Mouse (Mus musculus): ENCODE results near the gene Supt5. TPM values are rescaled to one million over a fixed set of nuclear protein-coding genes. Genes with fewer than 3 reads are reported as not detected.

Supt5 gene
- polyA plus RNA-seq, 1 experiment from 2014 or later = 80.6 TPM

GRCm38 (mm10) chr7:28305641-28306040, 32.9 kb downstream of the Supt5 start:
- Histone ChIP-seq H3K27me3 (ENCODE audit: control insufficient read depth, insufficient read depth, low read length) (no peaks in the 10 kb centered on the region), H3K9ac (replicated peaks; ENCODE audit: low read length) (no peak overlapping the region), H3K27ac (replicated peaks; ENCODE audit: low read depth, low read length) (no peak overlapping the region), H3K36me3 (ENCODE audit: control insufficient read depth, insufficient read depth, low read length) (peaks cover 57% of the 10 kb centered on the region), H3K4me2 (ENCODE audit: low read length) (no peak overlapping the region), H3K4me1 (ENCODE audit: control insufficient read depth, insufficient read depth, low read length) (peaks cover 12% of the 10 kb centered on the region), H3K4me3 (replicated peaks; ENCODE audit: low read depth, low read length) (no peak overlapping the region), H3K9me3 (ENCODE audit: control insufficient read depth, low read length) (no peaks in the 10 kb centered on the region)
- ATAC-seq (ENCODE audit: low FRiP score, low TSS enrichment) (no peak), DNase-seq (no peak)
- WGBS = 92% methylated on average over 10 of the region's 10 CpGs

- H3K4me2 ChIP-seq (ENCODE audit: low read length) = peak within 1 kb of the TSS; percentile 74
- H3K36me3 ChIP-seq (ENCODE audit: control insufficient read depth, insufficient read depth, low read length) = peaks cover 24% of the 10 kb centered on the region
- peak; percentile 80 for ATAC-seq (ENCODE audit: low FRiP score, low TSS enrichment)
- H3K27me3 ChIP-seq (ENCODE audit: control insufficient read depth, insufficient read depth, low read length) = no peaks in the 10 kb centered on the region
- H3K9me3 ChIP-seq (ENCODE audit: control insufficient read depth, low read length) = no peaks in the 10 kb centered on the region
- H3K9ac ChIP-seq (replicated peaks; ENCODE audit: low read length) = peak within 1 kb of the TSS; percentile 71
- WGBS = under 1% methylated on average over 30 of the region's 30 CpGs
- peak within 1 kb of the TSS; percentile 86 for H3K27ac ChIP-seq (replicated peaks; ENCODE audit: low read depth, low read length)
- DNase-seq = peak; percentile 86
- peaks cover 18% of the 10 kb centered on the region for H3K4me1 ChIP-seq (ENCODE audit: control insufficient read depth, insufficient read depth, low read length)
- peak within 1 kb of the TSS; percentile 48 for H3K4me3 ChIP-seq (replicated peaks; ENCODE audit: low read depth, low read length)
Observed at GRCm38 (mm10) chr7:28301616-28302433, 36.7 kb downstream of the Supt5 start, which contains the start of gene Dll3. TSS of gene Dll3 (minus strand) at chr7:28302238.

GRCm38 (mm10) chr7:28298837-28299625, 39.5 kb downstream of the Supt5 start:
- Histone ChIP-seq H3K36me3 (ENCODE audit: control insufficient read depth, insufficient read depth, low read length) (no peaks in the 10 kb centered on the region), H3K4me1 (ENCODE audit: control insufficient read depth, insufficient read depth, low read length) (peaks cover 18% of the 10 kb centered on the region), H3K4me3 (replicated peaks; ENCODE audit: low read depth, low read length) (peak overlapping the region; percentile 23), H3K9ac (replicated peaks; ENCODE audit: low read length) (no peak overlapping the region; the same call in 1 of the 2 replicates), H3K4me2 (ENCODE audit: low read length) (peak overlapping the region; percentile 74), H3K27ac (replicated peaks; ENCODE audit: low read depth, low read length) (no peak overlapping the region; the same call in 1 of the 2 replicates), H3K9me3 (ENCODE audit: control insufficient read depth, low read length) (no peaks in the 10 kb centered on the region), H3K27me3 (ENCODE audit: control insufficient read depth, insufficient read depth, low read length) (peaks cover 3% of the 10 kb centered on the region; the same call in 1 of the 2 replicates)
- DNase-seq = peak; percentile 91
- 8% methylated on average over 43 of the region's 43 CpGs for WGBS
- no peak for ATAC-seq (ENCODE audit: low FRiP score, low TSS enrichment)

- peaks cover 18% of the 10 kb centered on the region for H3K27me3 ChIP-seq (ENCODE audit: control insufficient read depth, insufficient read depth, low read length)
- no peaks in the 10 kb centered on the region for H3K9me3 ChIP-seq (ENCODE audit: control insufficient read depth, low read length)
- ATAC-seq (ENCODE audit: low FRiP score, low TSS enrichment) (peak; percentile 70), DNase-seq (peak; percentile 95)
- peaks cover 11% of the 10 kb centered on the region for H3K4me1 ChIP-seq (ENCODE audit: control insufficient read depth, insufficient read depth, low read length)
- peak overlapping the region; percentile 65 for H3K9ac ChIP-seq (replicated peaks; ENCODE audit: low read length)
- H3K36me3 ChIP-seq (ENCODE audit: control insufficient read depth, insufficient read depth, low read length) = no peaks in the 10 kb centered on the region
- H3K27ac ChIP-seq (replicated peaks; ENCODE audit: low read depth, low read length) = no peak overlapping the region
- peak overlapping the region; percentile 75 for H3K4me2 ChIP-seq (ENCODE audit: low read length)
- peak overlapping the region; percentile 50 for H3K4me3 ChIP-seq (replicated peaks; ENCODE audit: low read depth, low read length)
- 1% methylated on average over 63 of the region's 63 CpGs for WGBS
Observed at GRCm38 (mm10) chr7:28294481-28294880, 44.1 kb downstream of the Supt5 start.

GRCm38 (mm10) chr7:28290638-28291590, 47.6 kb downstream of the Supt5 start, which contains the start of gene Selenov:
TSS of gene Selenov (minus strand) at chr7:28291186.
- no peak within 1 kb of the TSS for H3K27ac ChIP-seq (replicated peaks; ENCODE audit: low read depth, low read length)
- H3K9me3 ChIP-seq (ENCODE audit: control insufficient read depth, low read length) = no peaks in the 10 kb centered on the region
- H3K4me3 ChIP-seq (replicated peaks; ENCODE audit: low read depth, low read length) = peak within 1 kb of the TSS; percentile 19
- H3K9ac ChIP-seq (replicated peaks; ENCODE audit: low read length) = peak within 1 kb of the TSS; percentile 26; the same call in 1 of the 2 replicates
- peak within 1 kb of the TSS; percentile 50 for H3K4me2 ChIP-seq (ENCODE audit: low read length)
- DNase-seq = peak; percentile 69
- ATAC-seq (ENCODE audit: low FRiP score, low TSS enrichment) = peak; percentile 31; the same call in 1 of the 2 replicates
- peaks cover 20% of the 10 kb centered on the region for H3K27me3 ChIP-seq (ENCODE audit: control insufficient read depth, insufficient read depth, low read length)
- peaks cover 7% of the 10 kb centered on the region; the same call in 1 of the 2 replicates for H3K4me1 ChIP-seq (ENCODE audit: control insufficient read depth, insufficient read depth, low read length)
- WGBS = 1% methylated on average over 52 of the region's 52 CpGs
- no peaks in the 10 kb centered on the region for H3K36me3 ChIP-seq (ENCODE audit: control insufficient read depth, insufficient read depth, low read length)

GRCm38 (mm10) chr7:28290165-28290564, 48.4 kb downstream of the Supt5 start:
- 1% methylated on average over 18 of the region's 18 CpGs for WGBS
- DNase-seq (peak; percentile 61), ATAC-seq (ENCODE audit: low FRiP score, low TSS enrichment) (no peak)
- Histone ChIP-seq H3K4me1 (ENCODE audit: control insufficient read depth, insufficient read depth, low read length) (peaks cover 7% of the 10 kb centered on the region; the same call in 1 of the 2 replicates), H3K4me3 (replicated peaks; ENCODE audit: low read depth, low read length) (peak overlapping the region; percentile 19; the same call in 1 of the 2 replicates), H3K36me3 (ENCODE audit: control insufficient read depth, insufficient read depth, low read length) (no peaks in the 10 kb centered on the region), H3K4me2 (ENCODE audit: low read length) (peak overlapping the region; percentile 50), H3K9ac (replicated peaks; ENCODE audit: low read length) (peak overlapping the region; percentile 26; the same call in 1 of the 2 replicates), H3K9me3 (ENCODE audit: control insufficient read depth, low read length) (no peaks in the 10 kb centered on the region), H3K27me3 (ENCODE audit: control insufficient read depth, insufficient read depth, low read length) (peaks cover 20% of the 10 kb centered on the region), H3K27ac (replicated peaks; ENCODE audit: low read depth, low read length) (no peak overlapping the region)

- no peaks in the 10 kb centered on the region for H3K36me3 ChIP-seq (ENCODE audit: control insufficient read depth, insufficient read depth, low read length)
- WGBS = 74% methylated on average over 7 of the region's 7 CpGs
- no peaks in the 10 kb centered on the region for H3K27me3 ChIP-seq (ENCODE audit: control insufficient read depth, insufficient read depth, low read length)
- no peak overlapping the region for H3K9ac ChIP-seq (replicated peaks; ENCODE audit: low read length)
- no peak for DNase-seq
- peaks cover 19% of the 10 kb centered on the region for H3K4me1 ChIP-seq (ENCODE audit: control insufficient read depth, insufficient read depth, low read length)
- no peak overlapping the region for H3K4me2 ChIP-seq (ENCODE audit: low read length)
- no peak overlapping the region for H3K4me3 ChIP-seq (replicated peaks; ENCODE audit: low read depth, low read length)
- ATAC-seq (ENCODE audit: low FRiP score, low TSS enrichment) = no peak
- no peak overlapping the region for H3K27ac ChIP-seq (replicated peaks; ENCODE audit: low read depth, low read length)
- H3K9me3 ChIP-seq (ENCODE audit: control insufficient read depth, low read length) = no peaks in the 10 kb centered on the region
Observed at GRCm38 (mm10) chr7:28280630-28281029, 57.9 kb downstream of the Supt5 start.

- Histone ChIP-seq H3K36me3 (ENCODE audit: control insufficient read depth, insufficient read depth, low read length) (0 out of 2 replicates have a peak, but pooled peaks cover 3% of the 10 kb centered on the region), H3K4me3 (replicated peaks; ENCODE audit: low read depth, low read length) (peak overlapping the region; percentile 62), H3K27me3 (ENCODE audit: control insufficient read depth, insufficient read depth, low read length) (no peaks in the 10 kb centered on the region), H3K4me2 (ENCODE audit: low read length) (peak overlapping the region; percentile 76), H3K9me3 (ENCODE audit: control insufficient read depth, low read length) (no peaks in the 10 kb centered on the region), H3K27ac (replicated peaks; ENCODE audit: low read depth, low read length) (peak overlapping the region; percentile 90), H3K9ac (replicated peaks; ENCODE audit: low read length) (peak overlapping the region; percentile 95), H3K4me1 (ENCODE audit: control insufficient read depth, insufficient read depth, low read length) (peaks cover 19% of the 10 kb centered on the region)
- DNase-seq (no peak), ATAC-seq (ENCODE audit: low FRiP score, low TSS enrichment) (no peak)
- 85% methylated on average over 7 of the region's 7 CpGs for WGBS
Observed at GRCm38 (mm10) chr7:28278279-28278652, 60.3 kb downstream of the Supt5 start.

Data from midbrain, embryonic 14.5 days (tissue).